Mouse (Mus musculus) liver, adult 2 months (tissue): ENCODE measurements around the gene Specc1. TPM values are rescaled to one million over a fixed set of nuclear protein-coding genes. Genes with fewer than 3 reads are reported as not detected.

Experiments
- DNase-seq: peaks from one replicate; pipeline ENCODE4 v3.0.0-alpha.2; 2011; ENCODE audit warnings: low read depth, low spot score; ENCODE audit errors: extremely low read depth
- H3K27ac ChIP-seq: fragments of 200-500 bp; replicated peaks from 2 replicates; pipeline ENCODE4 v1.5.1; 2012; ENCODE audit warnings: low read depth, mild to moderate bottlenecking, control low read depth, inconsistent platforms, low read length; ENCODE audit not compliant: insufficient read depth
- H3K27me3 ChIP-seq: fragments of 200-500 bp; 2 replicates; pipeline ENCODE4 v1.6.1; 2012; ENCODE audit warnings: mild to moderate bottlenecking, moderate library complexity, low read length, inconsistent platforms; ENCODE audit not compliant: control insufficient read depth, insufficient read depth
- H3K36me3 ChIP-seq: fragments of 200-500 bp; 2 replicates; pipeline ENCODE4 v1.6.1; 2012; ENCODE audit warnings: low read length, inconsistent platforms; ENCODE audit not compliant: control insufficient read depth, insufficient read depth
- H3K4me1 ChIP-seq: fragments of 200-500 bp; 2 replicates; pipeline ENCODE4 v1.6.1; 2011; ENCODE audit warnings: low read length; ENCODE audit not compliant: control insufficient read depth, insufficient read depth
- H3K4me3 ChIP-seq: fragments of 200-500 bp; 2 replicates; pipeline ENCODE4 v1.5.1; 2011; ENCODE audit warnings: low read depth, mild to moderate bottlenecking, control low read depth, low read length, moderate library complexity; ENCODE audit not compliant: insufficient read depth
- H3K79me2 ChIP-seq: fragments of 200-500 bp; 2 replicates; pipeline ENCODE4 v1.6.1; 2012; ENCODE audit warnings: inconsistent platforms, mild to moderate bottlenecking, low read length, moderate library complexity; ENCODE audit not compliant: control insufficient read depth, insufficient read depth
- H3K9ac ChIP-seq: fragments of 200-500 bp; 2 replicates; pipeline ENCODE4 v1.6.1; 2012; ENCODE audit warnings: low read depth, mild to moderate bottlenecking, control low read depth, inconsistent platforms, low read length
- CTCF ChIP-seq: fragments of 200-500 bp; IDR thresholded peaks from 2 replicates; pipeline ENCODE4 v1.5.1; 2011; ENCODE audit warnings: low read depth, low read length, control low read depth
- POLR2A ChIP-seq: fragments of 200-500 bp; IDR thresholded peaks from 2 replicates; pipeline ENCODE4 v1.6.1; 2011; ENCODE audit warnings: low read length, control low read depth; ENCODE audit not compliant: insufficient read depth; ENCODE audit errors: extremely low read depth
- WGBS: fragments of 180-500 bp; shearing (Covaris S2); methylation state at CpG from one replicate; pipeline ENCODE4 v1.1.7; 2018; 5-methylcytosine and 5-hydroxymethylcytosine counted together
- polyA plus RNA-seq: library from polyadenylated mRNA; depleted of rRNA; stranded (reverse); fragments of >200 nt; gene quantifications from 2 replicates; pipeline ENCODE4 v1.2.3, GENCODE M21; 2012
- total RNA-seq: library from RNA; depleted of rRNA; stranded (reverse); fragments of >200 nt; gene quantifications from 2 replicates; pipeline ENCODE4 v1.2.3, GENCODE M21; 2014

Gene Specc1
- total and polyA plus RNA-seq, 2 experiments: 0.49 to 1.1 TPM

- H3K9ac ChIP-seq: no peak overlapping the region
- H3K36me3 ChIP-seq: peaks cover 3% of the 10 kb centered on the region; the same call in 1 of the 2 replicates
- WGBS: 89% methylated on average over 7 of the region's 7 CpGs
- no peaks in the 10 kb centered on the region for H3K27me3 ChIP-seq
- H3K27ac ChIP-seq: no peak overlapping the region
- no peaks in the 10 kb centered on the region for H3K79me2 ChIP-seq
- no peaks in the 10 kb centered on the region for H3K4me1 ChIP-seq
- H3K4me3 ChIP-seq: no peak overlapping the region
- no peak for DNase-seq
- no peak for TF ChIP-seq POLR2A
- TF ChIP-seq CTCF: no peak
Measured at GRCm38 (mm10) chr11:62263599-62263998, 307.0 kb downstream of the Specc1 start.

- 70% methylated on average over 7 of the region's 7 CpGs for WGBS
- DNase-seq: no peak
- Histone ChIP-seq H3K36me3 (peaks cover 3% of the 10 kb centered on the region; the same call in 1 of the 2 replicates), H3K4me3 (no peak overlapping the region), H3K79me2 (no peaks in the 10 kb centered on the region), H3K9ac (no peak overlapping the region), H3K27ac (no peak overlapping the region), H3K27me3 (no peaks in the 10 kb centered on the region), H3K4me1 (no peaks in the 10 kb centered on the region)
- TF ChIP-seq POLR2A (no peak), CTCF (no peak)
Measured at GRCm38 (mm10) chr11:62264018-62264417, 307.5 kb downstream of the Specc1 start.

- TF ChIP-seq POLR2A: no peak
- TF ChIP-seq CTCF: no peak
- H3K4me1 ChIP-seq: no peaks in the 10 kb centered on the region
- peaks cover 3% of the 10 kb centered on the region; the same call in 1 of the 2 replicates for H3K36me3 ChIP-seq
- H3K27me3 ChIP-seq: no peaks in the 10 kb centered on the region
- no peaks in the 10 kb centered on the region for H3K79me2 ChIP-seq
- H3K9ac ChIP-seq: no peak overlapping the region
- DNase-seq: no peak
- H3K4me3 ChIP-seq: no peak overlapping the region
- WGBS: 92% methylated on average over 7 of the region's 7 CpGs
- no peak overlapping the region for H3K27ac ChIP-seq
Measured at GRCm38 (mm10) chr11:62265642-62266041, 309.1 kb downstream of the Specc1 start.

- H3K36me3 ChIP-seq: peaks cover 5% of the 10 kb centered on the region; the same call in 1 of the 2 replicates
- H3K9ac ChIP-seq: no peak overlapping the region
- TF ChIP-seq POLR2A (no peak), CTCF (no peak)
- WGBS: 82% methylated on average over 17 of the region's 17 CpGs
- no peaks in the 10 kb centered on the region for H3K27me3 ChIP-seq
- no peak overlapping the region for H3K4me3 ChIP-seq
- H3K4me1 ChIP-seq: no peaks in the 10 kb centered on the region
- DNase-seq: no peak
- H3K27ac ChIP-seq: no peak overlapping the region
- H3K79me2 ChIP-seq: no peaks in the 10 kb centered on the region
Measured at GRCm38 (mm10) chr11:62266466-62267214, 310.1 kb downstream of the Specc1 start.

- H3K79me2 ChIP-seq: no peaks in the 10 kb centered on the region
- H3K4me1 ChIP-seq: no peaks in the 10 kb centered on the region
- TF ChIP-seq CTCF (no peak), POLR2A (no peak)
- H3K27me3 ChIP-seq: no peaks in the 10 kb centered on the region
- no peak for DNase-seq
- no peak overlapping the region for H3K9ac ChIP-seq
- 89% methylated on average over 8 of the region's 8 CpGs for WGBS
- H3K4me3 ChIP-seq: no peak overlapping the region
- H3K36me3 ChIP-seq: peaks cover 9% of the 10 kb centered on the region
- no peak overlapping the region for H3K27ac ChIP-seq
Measured at GRCm38 (mm10) chr11:62268381-62268780, 311.8 kb downstream of the Specc1 start.

GRCm38 (mm10) chr11:62269097-62269496 lies 312.5 kb downstream of the Specc1 start:
- Histone ChIP-seq H3K36me3 (peaks cover 9% of the 10 kb centered on the region), H3K4me1 (no peaks in the 10 kb centered on the region), H3K79me2 (no peaks in the 10 kb centered on the region), H3K27me3 (no peaks in the 10 kb centered on the region), H3K9ac (no peak overlapping the region), H3K4me3 (no peak overlapping the region), H3K27ac (no peak overlapping the region)
- TF ChIP-seq POLR2A (no peak), CTCF (no peak)
- DNase-seq: no peak
- WGBS: 93% methylated on average over 12 of the region's 12 CpGs
